Mouse (Mus musculus) brain, embryonic 14.5 days (tissue): ENCODE measurements at regions not wholly inside any gene's neighbourhood (a gene's known extent, or its start where the extent isn't known, plus 50 kb on each side); places are given as distances from the start of the nearest gene placed in this dataset.

Experiments
- CTCF ChIP-seq: fragments of 200-500 bp; IDR thresholded peaks from 2 replicates; pipeline ENCODE4 v1.5.1; 2012; ENCODE audit warnings: inconsistent platforms, mild to moderate bottlenecking, moderate library complexity, borderline replicate concordance; ENCODE audit not compliant: insufficient read depth, insufficient read length; ENCODE audit errors: extremely low read depth
- POLR2A ChIP-seq: fragments of 200-500 bp; IDR thresholded peaks from 2 replicates; pipeline ENCODE4 v1.6.1; 2012; ENCODE audit warnings: mild to moderate bottlenecking, inconsistent platforms, borderline replicate concordance; ENCODE audit not compliant: poor library complexity, insufficient read depth, insufficient read length, severe bottlenecking; ENCODE audit errors: extremely low read depth

- TF ChIP-seq POLR2A, result no peak
- no peak for TF ChIP-seq CTCF
Observed at GRCm38 (mm10) chr9:9312274-9312673, 73.4 kb upstream of the Arhgap42 start.
